Mouse (Mus musculus): ENCODE results near the gene Cpz. TPM values are rescaled to one million over a fixed set of nuclear protein-coding genes. Genes with fewer than 3 reads are reported as not detected.

The Cpz gene
- polyA plus RNA-seq, 1 experiment from 2014 or later = 4.0 TPM

GRCm38 (mm10) chr5:35538022-35538421 lies 12.5 kb upstream of the Cpz start:
- WGBS = 76% methylated on average over 3 of the region's 3 CpGs
- DNase-seq (ENCODE audit: low spot score) (no peak), ATAC-seq (replicated peaks; ENCODE audit: low FRiP score) (no peak)
- H3K4me1 ChIP-seq (replicated peaks; ENCODE audit: control insufficient read depth, insufficient read depth, low read length) = no peaks in the 10 kb centered on the region; the same call in 1 of the 2 replicates
- H3K9me3 ChIP-seq (ENCODE audit: control insufficient read depth, low read length) = no peaks in the 10 kb centered on the region
- no peak overlapping the region for H3K27ac ChIP-seq (ENCODE audit: low read depth, low read length)
- H3K4me2 ChIP-seq = no peak overlapping the region
- no peak overlapping the region for H3K9ac ChIP-seq (ENCODE audit: low read depth, low read length)
- no peak overlapping the region for H3K4me3 ChIP-seq (ENCODE audit: low read depth, low read length)
- no peaks in the 10 kb centered on the region for H3K27me3 ChIP-seq (replicated peaks; ENCODE audit: control insufficient read depth, insufficient read depth, low read length)
- H3K36me3 ChIP-seq (ENCODE audit: control insufficient read depth, insufficient read depth, low read length) = no peaks in the 10 kb centered on the region

DNA sequence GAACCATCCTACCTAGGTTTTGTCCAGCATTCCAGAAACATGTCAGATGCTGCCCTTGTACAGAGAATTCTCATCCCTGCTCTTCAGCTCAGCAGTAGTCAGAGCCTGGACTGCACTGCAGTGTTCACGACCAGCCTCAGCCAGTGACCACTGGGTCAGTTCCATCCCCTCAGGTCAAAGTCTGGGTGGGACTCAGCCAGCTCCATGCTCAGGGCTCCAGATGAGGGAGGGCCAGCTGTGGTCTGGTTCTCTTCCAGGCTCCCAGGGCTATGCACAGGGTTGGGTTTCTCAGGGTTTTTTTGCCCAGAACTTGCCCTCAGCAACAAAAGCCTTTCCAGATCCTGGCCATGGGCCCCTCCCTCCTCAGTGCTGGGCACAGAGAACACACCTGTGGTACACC lies 12.0 kb upstream of the Cpz start:
- DNase-seq (ENCODE audit: low spot score) (no peak), ATAC-seq (replicated peaks; ENCODE audit: low FRiP score) (no peak)
- H3K27me3 ChIP-seq (replicated peaks; ENCODE audit: control insufficient read depth, insufficient read depth, low read length) = no peaks in the 10 kb centered on the region
- H3K36me3 ChIP-seq (ENCODE audit: control insufficient read depth, insufficient read depth, low read length) = no peaks in the 10 kb centered on the region
- no peak overlapping the region for H3K4me2 ChIP-seq
- H3K4me1 ChIP-seq (replicated peaks; ENCODE audit: control insufficient read depth, insufficient read depth, low read length) = no peaks in the 10 kb centered on the region; the same call in 1 of the 2 replicates
- no peak overlapping the region for H3K9ac ChIP-seq (ENCODE audit: low read depth, low read length)
- no peak overlapping the region for H3K4me3 ChIP-seq (ENCODE audit: low read depth, low read length)
- no peak overlapping the region for H3K27ac ChIP-seq (ENCODE audit: low read depth, low read length)
- H3K9me3 ChIP-seq (ENCODE audit: control insufficient read depth, low read length) = no peaks in the 10 kb centered on the region
- 72% methylated on average over 1 of the region's 1 CpGs for WGBS

DNA sequence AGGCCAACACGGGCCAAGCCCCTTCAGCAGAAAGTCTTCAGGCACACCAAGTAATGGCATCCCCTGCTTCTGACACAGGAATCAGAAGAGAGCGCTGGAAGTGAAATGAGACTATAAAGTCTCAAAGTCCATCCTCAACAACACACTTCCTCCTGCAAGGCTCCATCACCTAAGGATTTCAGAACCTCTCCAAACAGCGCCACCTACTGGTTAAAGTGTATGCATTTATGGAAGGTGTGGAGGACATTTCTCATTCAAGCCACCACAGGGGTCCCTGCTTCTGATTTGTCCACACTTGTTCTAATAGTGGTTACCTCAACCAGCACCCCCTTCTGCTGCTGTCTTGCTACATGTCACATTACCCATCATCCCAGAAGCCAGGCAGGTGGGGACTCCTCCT lies 10.8 kb upstream of the Cpz start:
- no peak overlapping the region for H3K4me3 ChIP-seq (ENCODE audit: low read depth, low read length)
- no peaks in the 10 kb centered on the region for H3K27me3 ChIP-seq (replicated peaks; ENCODE audit: control insufficient read depth, insufficient read depth, low read length)
- no peak overlapping the region for H3K9ac ChIP-seq (ENCODE audit: low read depth, low read length)
- DNase-seq (ENCODE audit: low spot score) (no peak), ATAC-seq (replicated peaks; ENCODE audit: low FRiP score) (no peak)
- 60% methylated on average over 3 of the region's 3 CpGs for WGBS
- H3K9me3 ChIP-seq (ENCODE audit: control insufficient read depth, low read length) = no peaks in the 10 kb centered on the region
- no peak overlapping the region for H3K4me2 ChIP-seq
- H3K36me3 ChIP-seq (ENCODE audit: control insufficient read depth, insufficient read depth, low read length) = no peaks in the 10 kb centered on the region
- no peaks in the 10 kb centered on the region; the same call in 1 of the 2 replicates for H3K4me1 ChIP-seq (replicated peaks; ENCODE audit: control insufficient read depth, insufficient read depth, low read length)
- H3K27ac ChIP-seq (ENCODE audit: low read depth, low read length) = no peak overlapping the region

GRCm38 (mm10) chr5:35531586-35531985 lies 6.1 kb upstream of the Cpz start:
- H3K27me3 ChIP-seq (replicated peaks; ENCODE audit: control insufficient read depth, insufficient read depth, low read length) = peaks cover 3% of the 10 kb centered on the region; the same call in 1 of the 2 replicates
- no peak overlapping the region for H3K4me2 ChIP-seq
- no peaks in the 10 kb centered on the region for H3K4me1 ChIP-seq (replicated peaks; ENCODE audit: control insufficient read depth, insufficient read depth, low read length)
- no peak overlapping the region for H3K4me3 ChIP-seq (ENCODE audit: low read depth, low read length)
- WGBS = 16% methylated on average over 10 of the region's 10 CpGs
- no peaks in the 10 kb centered on the region for H3K9me3 ChIP-seq (ENCODE audit: control insufficient read depth, low read length)
- DNase-seq (ENCODE audit: low spot score) (peak; percentile 64), ATAC-seq (replicated peaks; ENCODE audit: low FRiP score) (no peak)
- H3K9ac ChIP-seq (ENCODE audit: low read depth, low read length) = no peak overlapping the region
- no peak overlapping the region for H3K27ac ChIP-seq (ENCODE audit: low read depth, low read length)
- H3K36me3 ChIP-seq (ENCODE audit: control insufficient read depth, insufficient read depth, low read length) = no peaks in the 10 kb centered on the region

GRCm38 (mm10) chr5:35530442-35530841 lies 4.9 kb upstream of the Cpz start:
- H3K4me1 ChIP-seq (replicated peaks; ENCODE audit: control insufficient read depth, insufficient read depth, low read length) = peaks cover 4% of the 10 kb centered on the region
- H3K9ac ChIP-seq (ENCODE audit: low read depth, low read length) = no peak overlapping the region
- H3K4me3 ChIP-seq (ENCODE audit: low read depth, low read length) = no peak overlapping the region
- H3K9me3 ChIP-seq (ENCODE audit: control insufficient read depth, low read length) = no peaks in the 10 kb centered on the region
- DNase-seq (ENCODE audit: low spot score) (no peak), ATAC-seq (replicated peaks; ENCODE audit: low FRiP score) (no peak)
- H3K36me3 ChIP-seq (ENCODE audit: control insufficient read depth, insufficient read depth, low read length) = no peaks in the 10 kb centered on the region
- H3K27ac ChIP-seq (ENCODE audit: low read depth, low read length) = no peak overlapping the region
- 14% methylated on average over 4 of the region's 4 CpGs for WGBS
- H3K4me2 ChIP-seq = no peak overlapping the region
- peaks cover 11% of the 10 kb centered on the region for H3K27me3 ChIP-seq (replicated peaks; ENCODE audit: control insufficient read depth, insufficient read depth, low read length)

DNA sequence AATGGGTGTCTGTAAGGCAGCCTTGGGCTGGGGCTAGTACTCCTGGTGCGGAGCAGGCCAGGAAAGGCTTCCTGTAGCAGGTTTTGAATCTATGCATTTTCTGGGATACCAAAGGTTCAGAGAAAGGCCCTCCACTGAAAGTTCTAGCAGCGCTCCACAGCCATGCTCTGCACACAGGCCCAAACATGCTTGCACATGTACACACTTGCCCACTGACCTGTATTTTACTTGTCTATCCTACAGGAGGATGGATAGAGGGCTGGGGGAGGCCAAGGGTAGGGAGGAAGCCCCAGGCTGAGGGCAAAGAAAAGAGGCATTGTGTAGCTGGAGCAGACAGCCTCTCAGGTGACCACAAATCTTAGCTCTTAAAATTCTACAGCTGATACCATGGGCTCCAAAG lies 1.1 kb downstream of the Cpz start:
- no peak for DNase-seq (ENCODE audit: low spot score)
- no peak overlapping the region for H3K4me2 ChIP-seq

DNA sequence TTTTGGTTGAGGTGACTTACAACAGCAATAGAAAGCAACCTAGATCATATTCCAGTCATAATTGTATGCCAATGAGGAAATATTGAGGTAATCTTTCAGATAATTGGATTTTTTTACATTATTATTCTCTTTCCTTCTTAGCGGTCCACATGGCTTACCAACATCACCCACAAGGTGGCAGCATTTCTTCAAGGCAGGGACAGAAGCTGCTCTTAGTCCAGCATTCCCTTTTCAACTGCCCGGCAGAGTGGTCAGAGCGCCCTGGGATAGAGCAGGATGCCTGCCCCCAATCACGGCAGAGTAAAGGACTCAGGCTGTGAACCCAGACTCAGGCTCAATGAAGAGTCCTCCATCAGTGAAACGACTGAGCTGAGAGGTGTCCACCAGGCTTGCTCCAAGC lies 1.8 kb downstream of the Cpz start:
- Histone ChIP-seq H3K9ac (ENCODE audit: low read depth, low read length) (no peak overlapping the region), H3K4me2 (no peak overlapping the region), H3K36me3 (ENCODE audit: control insufficient read depth, insufficient read depth, low read length) (no peaks in the 10 kb centered on the region), H3K9me3 (ENCODE audit: control insufficient read depth, low read length) (no peaks in the 10 kb centered on the region), H3K4me3 (ENCODE audit: low read depth, low read length) (no peak overlapping the region), H3K27ac (ENCODE audit: low read depth, low read length) (no peak overlapping the region), H3K4me1 (replicated peaks; ENCODE audit: control insufficient read depth, insufficient read depth, low read length) (peaks cover 4% of the 10 kb centered on the region), H3K27me3 (replicated peaks; ENCODE audit: control insufficient read depth, insufficient read depth, low read length) (peaks cover 36% of the 10 kb centered on the region)
- ATAC-seq (replicated peaks; ENCODE audit: low FRiP score) (no peak), DNase-seq (ENCODE audit: low spot score) (peak; percentile 40)
- WGBS = 0% methylated on average over 5 of the region's 5 CpGs

More for the DNA sequence above, 1.1 kb downstream of the Cpz start:
- Histone ChIP-seq H3K27me3 (replicated peaks; ENCODE audit: control insufficient read depth, insufficient read depth, low read length) (peaks cover 36% of the 10 kb centered on the region), H3K27ac (ENCODE audit: low read depth, low read length) (no peak overlapping the region), H3K4me1 (replicated peaks; ENCODE audit: control insufficient read depth, insufficient read depth, low read length) (peaks cover 4% of the 10 kb centered on the region), H3K36me3 (ENCODE audit: control insufficient read depth, insufficient read depth, low read length) (no peaks in the 10 kb centered on the region), H3K9ac (ENCODE audit: low read depth, low read length) (no peak overlapping the region), H3K9me3 (ENCODE audit: control insufficient read depth, low read length) (no peaks in the 10 kb centered on the region), H3K4me3 (ENCODE audit: low read depth, low read length) (no peak overlapping the region)
- WGBS = 67% methylated on average over 2 of the region's 2 CpGs
- no peak for ATAC-seq (replicated peaks; ENCODE audit: low FRiP score)

DNA sequence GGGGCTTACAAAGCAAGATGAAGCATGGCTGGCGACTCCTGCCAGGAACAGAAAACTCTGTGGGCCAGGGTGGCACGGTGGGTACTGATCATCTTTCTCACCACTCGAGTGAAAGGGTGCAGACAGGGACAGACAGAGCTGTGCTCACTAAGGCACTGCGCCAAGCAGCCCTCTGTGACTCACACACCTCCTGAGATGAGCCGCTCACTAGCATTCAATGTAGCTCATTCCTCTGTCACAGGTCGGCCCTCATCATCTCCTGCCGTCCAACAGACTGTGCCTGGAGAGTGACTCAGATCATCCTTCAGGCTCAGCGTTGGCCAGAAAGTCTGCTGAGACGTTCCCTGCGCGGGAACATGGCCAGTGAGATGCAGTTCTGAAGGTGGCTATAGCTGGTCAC lies 8.7 kb downstream of the Cpz start:
- DNase-seq (ENCODE audit: low spot score) = no peak
- no peak for ATAC-seq (replicated peaks; ENCODE audit: low FRiP score)
- H3K27ac ChIP-seq (ENCODE audit: low read depth, low read length) = no peak overlapping the region
- peaks cover 7% of the 10 kb centered on the region for H3K27me3 ChIP-seq (replicated peaks; ENCODE audit: control insufficient read depth, insufficient read depth, low read length)
- H3K4me3 ChIP-seq (ENCODE audit: low read depth, low read length) = no peak overlapping the region
- no peaks in the 10 kb centered on the region for H3K36me3 ChIP-seq (ENCODE audit: control insufficient read depth, insufficient read depth, low read length)
- 75% methylated on average over 11 of the region's 11 CpGs for WGBS
- no peaks in the 10 kb centered on the region for H3K4me1 ChIP-seq (replicated peaks; ENCODE audit: control insufficient read depth, insufficient read depth, low read length)
- H3K9me3 ChIP-seq (ENCODE audit: control insufficient read depth, low read length) = no peaks in the 10 kb centered on the region
- H3K4me2 ChIP-seq = no peak overlapping the region
- no peak overlapping the region for H3K9ac ChIP-seq (ENCODE audit: low read depth, low read length)

GRCm38 (mm10) chr5:35510589-35510988 lies 14.9 kb downstream of the Cpz start:
- Histone ChIP-seq H3K9me3 (ENCODE audit: control insufficient read depth, low read length) (no peaks in the 10 kb centered on the region), H3K36me3 (ENCODE audit: control insufficient read depth, insufficient read depth, low read length) (no peaks in the 10 kb centered on the region), H3K4me3 (ENCODE audit: low read depth, low read length) (no peak overlapping the region), H3K4me2 (no peak overlapping the region), H3K4me1 (replicated peaks; ENCODE audit: control insufficient read depth, insufficient read depth, low read length) (no peaks in the 10 kb centered on the region), H3K27me3 (replicated peaks; ENCODE audit: control insufficient read depth, insufficient read depth, low read length) (no peaks in the 10 kb centered on the region), H3K27ac (ENCODE audit: low read depth, low read length) (no peak overlapping the region), H3K9ac (ENCODE audit: low read depth, low read length) (no peak overlapping the region)
- peak; percentile 57 for DNase-seq (ENCODE audit: low spot score)
- WGBS = 18% methylated on average over 5 of the region's 5 CpGs
- ATAC-seq (replicated peaks; ENCODE audit: low FRiP score) = no peak
